Mouse (Mus musculus): ENCODE measurements at regions not wholly inside any gene's neighbourhood (a gene's known extent, or its start where the extent isn't known, plus 50 kb on each side); places are given as distances from the start of the nearest gene placed in this dataset.

DNA sequence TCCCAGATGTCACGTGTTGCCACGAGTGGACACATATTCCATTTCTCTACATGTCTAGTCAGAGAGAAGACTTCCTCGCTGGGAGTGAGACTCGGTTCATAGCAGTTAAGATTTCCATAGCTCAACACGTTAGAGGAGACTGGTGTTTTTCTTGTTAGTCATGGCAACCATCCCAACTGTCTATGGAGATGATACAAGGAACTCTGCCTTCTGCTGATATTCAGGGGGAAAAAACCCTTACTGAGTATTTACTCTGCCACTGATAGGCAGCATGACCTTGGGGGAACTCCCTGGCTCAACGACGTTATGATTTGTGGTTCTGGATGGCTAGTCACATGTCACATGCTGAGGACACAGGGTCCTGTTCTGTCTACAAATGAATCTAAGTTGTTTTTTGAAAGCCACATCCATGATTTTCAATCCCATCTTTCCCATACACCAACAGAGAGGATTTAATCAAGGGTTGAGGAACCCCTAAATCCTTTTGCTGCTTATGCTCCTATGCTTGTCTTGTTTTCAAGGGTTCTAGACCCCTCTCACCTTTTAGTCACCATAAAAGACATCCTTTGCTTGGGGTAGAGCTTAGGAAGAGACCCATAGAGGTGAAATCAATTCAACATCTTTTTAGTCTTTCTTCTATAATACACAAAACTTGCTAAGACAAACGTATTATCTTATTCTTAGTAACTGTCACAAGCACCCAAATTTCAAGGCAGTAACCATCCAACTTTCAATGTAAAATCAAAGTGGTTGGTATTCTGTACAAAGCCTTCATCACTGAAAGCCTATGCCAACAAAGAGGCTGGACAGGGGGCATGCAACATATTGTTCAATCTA, 50.2 kb upstream of the Adtrp start:
- DNase-seq, result peak; percentile 23 to 33

Measured in B cell, adult 2 months (primary cell).